8 mouse cellular contexts compared by ENCODE assay signal in genomic region chr1:133177480-133178172, GRCm38 (mm10). TPM values are rescaled to one million over a fixed set of nuclear protein-coding genes. Genes with fewer than 3 reads are reported as not detected.
DNase-seq lines count a peak whose midpoint lies in the region; ATAC-seq and TF ChIP-seq lines count a peak whose summit lies in the region.

No protein-coding gene starts in this region.

- no peak for TF ChIP-seq EP300 in liver, postnatal 0 days (IDR thresholded peaks at IDR 0.05; ENCODE audit: low read depth)

- H3K36me3 ChIP-seq in testis, adult 2 months (ENCODE audit: control insufficient read depth, insufficient read depth, low read length), result no peaks in the 10 kb centered on the region
- H3K36me3 ChIP-seq in hindbrain, postnatal 0 days (ENCODE audit: insufficient read depth, low read length), result no peaks in the 10 kb centered on the region
- no peaks in the 10 kb centered on the region for H3K36me3 ChIP-seq in liver, postnatal 0 days (replicated peaks; ENCODE audit: insufficient read depth, low read length)

- no peaks in the 10 kb centered on the region for H3K9me3 ChIP-seq in hindbrain, postnatal 0 days (ENCODE audit: low read length)
- H3K9me3 ChIP-seq in liver, postnatal 0 days (ENCODE audit: low read length), result no peaks in the 10 kb centered on the region

- no peaks in the 10 kb centered on the region for H3K27me3 ChIP-seq in testis, adult 2 months (ENCODE audit: control insufficient read depth, insufficient read depth, low read length)
- no peaks in the 10 kb centered on the region for H3K27me3 ChIP-seq in hindbrain, postnatal 0 days (ENCODE audit: insufficient read depth, low read length)
- peaks cover 19% of the 10 kb centered on the region for H3K27me3 ChIP-seq in liver, postnatal 0 days (ENCODE audit: insufficient read depth, low read length)

- H3K4me2 ChIP-seq in hindbrain, postnatal 0 days (ENCODE audit: low read depth, low read length), result no peak overlapping the region
- H3K4me2 ChIP-seq in liver, postnatal 0 days (ENCODE audit: low read depth, low read length), result no peak overlapping the region

- TF ChIP-seq POLR2A in testis, adult 2 months (IDR thresholded peaks at IDR 0.05; ENCODE audit: control insufficient read depth, low read depth, low read length), result no peak

- DNase-seq in adrenal gland, adult (ENCODE audit: inconsistent age in 2 of 2, low spot score in 1 of 2), result peak; percentile 72 to 84
- DNase-seq in adrenal gland, adult 8-10 months, result no peak
- DNase-seq in testis, postnatal 14 days (ENCODE audit: low spot score), result no peak
- peak; percentile 86 for DNase-seq in embryo, embryonic 10.5 days (ENCODE audit: low spot score)
- peak; percentile 88 for DNase-seq in hindbrain, postnatal 0 days (ENCODE audit: low spot score)
- DNase-seq in liver, postnatal 0 days, result peak; percentile 63
- DNase-seq in right cerebral cortex, postnatal 14 days, result peak; percentile 55

- peaks cover 7% of the 10 kb centered on the region; the same call in 1 of the 2 replicates for H3K4me1 ChIP-seq in testis, adult 2 months (ENCODE audit: control insufficient read depth, insufficient read depth, low read length)
- peaks cover 6% of the 10 kb centered on the region; the same call in 1 of the 2 replicates for H3K4me1 ChIP-seq in hindbrain, postnatal 0 days (ENCODE audit: insufficient read depth, low read length)
- H3K4me1 ChIP-seq in liver, postnatal 0 days (ENCODE audit: insufficient read depth), result peaks cover 5% of the 10 kb centered on the region; the same call in 1 of the 2 replicates

- WGBS in hindbrain, postnatal 0 days, result 50% methylated on average over 8 of the region's 8 CpGs
- WGBS in liver, postnatal 0 days (ENCODE audit: insufficient replicate concordance), result 40% methylated on average over 8 of the region's 8 CpGs

- H3K4me3 ChIP-seq in testis, adult 2 months (ENCODE audit: control insufficient read depth, low read depth, low read length), result no peak overlapping the region
- H3K4me3 ChIP-seq in hindbrain, postnatal 0 days (ENCODE audit: low read length), result no peak overlapping the region
- H3K4me3 ChIP-seq in liver, postnatal 0 days (ENCODE audit: low read depth, low read length), result no peak overlapping the region

- peak; percentile 97 for TF ChIP-seq CTCF in testis, adult 2 months (IDR thresholded peaks at IDR 0.05; ENCODE audit: control insufficient read depth, insufficient read depth, insufficient replicate concordance, low read depth, low read length)
- TF ChIP-seq CTCF in hindbrain, postnatal 0 days (IDR thresholded peaks at IDR 0.05; ENCODE audit: low read depth), result peak; percentile 98
- TF ChIP-seq CTCF in liver, postnatal 0 days (IDR thresholded peaks at IDR 0.05; ENCODE audit: low read depth), result peak; percentile 94

- no peak overlapping the region for H3K9ac ChIP-seq in hindbrain, postnatal 0 days (replicated peaks; ENCODE audit: low read length)
- H3K9ac ChIP-seq in liver, postnatal 0 days (replicated peaks), result no peak overlapping the region

- ATAC-seq in hindbrain, postnatal 0 days, result no peak
- peak; percentile 48; the same call in 1 of the 2 replicates for ATAC-seq in liver, postnatal 0 days

- H3K27ac ChIP-seq in testis, adult 2 months (ENCODE audit: control insufficient read depth, insufficient read depth, low read depth, low read length), result no peak overlapping the region
- H3K27ac ChIP-seq in hindbrain, postnatal 0 days, result 0 out of 2 replicates have a peak overlapping the region, but pooled peaks have one; percentile 9
- H3K27ac ChIP-seq in liver, postnatal 0 days (ENCODE audit: low read depth), result no peak overlapping the region

RNA-seq across cellular contexts. Expression of gene Plekha6, which starts 13.6 kb away (rescaled TPM):
- total RNA-seq in adrenal gland, adult 8-10 months (2022), result 10 to 100 TPM; 16.1 to 56.7 (median 33.1) TPM
- 97.1 and 110 TPM in 2 replicates for polyA plus RNA-seq in testis, adult 2 months (2012; rRNA removed)
- total RNA-seq in hindbrain, postnatal 0 days (2014; rRNA removed), result 41.0 and 44.1 TPM in 2 replicates
- 9.7 TPM in 2 replicates for polyA plus RNA-seq in hindbrain, postnatal 0 days (2015; fragmentation: Nextera tagmentation; extraction: Ambion mirVana)
- polyA plus RNA-seq in liver, postnatal 0 days (2015; fragmentation: Nextera tagmentation; extraction: Ambion mirVana), result 3.8 and 4.0 TPM in 2 replicates

RNA-seq across cellular contexts. Expression of gene Ppp1r15b, which starts 46.7 kb away (rescaled TPM):
- total RNA-seq in adrenal gland, adult 8-10 months (2022), result 10 to 100 TPM; 67.1 to 80.6 (median 71.1) TPM
- polyA plus RNA-seq in testis, adult 2 months (2012; rRNA removed), result 11.1 and 11.8 TPM in 2 replicates
- total RNA-seq in hindbrain, postnatal 0 days (2014; rRNA removed), result 37.4 and 46.9 TPM in 2 replicates
- polyA plus RNA-seq in hindbrain, postnatal 0 days (2015; fragmentation: Nextera tagmentation; extraction: Ambion mirVana), result 15.9 and 17.0 TPM in 2 replicates
- polyA plus RNA-seq in liver, postnatal 0 days (2015; fragmentation: Nextera tagmentation; extraction: Ambion mirVana), result 24.3 and 27.0 TPM in 2 replicates

Comparison
In these comparisons a context has a peak if more than half of its experiments do, and no peak if none do; other contexts are left out.
1. DNase-seq: peak in adrenal gland, adult (2 of 2), embryo, embryonic 10.5 days (single experiment), hindbrain, postnatal 0 days (single experiment), liver, postnatal 0 days (single experiment) and right cerebral cortex, postnatal 14 days (single experiment); none in adrenal gland, adult 8-10 months (single experiment) and testis, postnatal 14 days (single experiment).
2. Peak in every context shown above with its lines, with median percentiles within 50 percentile points of each other: CTCF ChIP-seq.